Mouse (Mus musculus) embryonic facial prominence, embryonic 14.5 days (tissue): ENCODE results near the gene Ccdc162. TPM values are rescaled to one million over a fixed set of nuclear protein-coding genes. Genes with fewer than 3 reads are reported as not detected.

ENCODE experiments used
- microRNA-seq: library from miRNA; unstranded; fragments of <30 nt; microRNA quantifications from one replicate; pipeline ENCODE4, GENCODE M21; 2016; ENCODE audit warnings: borderline number of aligned reads
- polyA plus RNA-seq: library from polyadenylated mRNA; unstranded; fragments of >200 nt; fragmentation: Nextera tagmentation; extraction: Ambion mirVana; gene quantifications from 2 replicates; pipeline ENCODE4 v1.2.1, GENCODE M21; 2014

The Ccdc162 gene
- polyA plus RNA-seq, 1 experiment from 2014 or later = 1.6 TPM

Small RNA genes within 50 kb of the gene (microRNA-seq; reads per million reads assigned to microRNA genes)
- not detected for gene Mir3473b

Other genes with a start within 250 kb of the Ccdc162 start
- gene Mical1, start 240.3 kb downstream of the Ccdc162 start, polyA plus RNA-seq = 26.4 and 31.4 TPM in 2 replicates
- gene Smpd2, start 226.3 kb downstream of the Ccdc162 start, polyA plus RNA-seq = 36.0 and 43.9 TPM in 2 replicates
- gene Ppil6, start 226.2 kb downstream of the Ccdc162 start, polyA plus RNA-seq = 1.6 and 2.0 TPM in 2 replicates
- 230 and 234 TPM in 2 replicates for gene Cd164, start 197.2 kb downstream of the Ccdc162 start, polyA plus RNA-seq
- 18.1 and 20.1 TPM in 2 replicates for gene Cep57l1, start 93.2 kb upstream of the Ccdc162 start, polyA plus RNA-seq
- 52.0 and 54.7 TPM in 2 replicates for gene Sesn1, start 93.3 kb upstream of the Ccdc162 start, polyA plus RNA-seq